Mouse (Mus musculus) v-Abl transformed pro-B cells (cell line): ENCODE measurements around the gene Pard6b.
"Not testable (repeated sequence)": the region's sequence is repeated elsewhere in the genome, so short reads cannot be mapped to it uniquely, and the experiment has no call there.

Source experiments
- in situ Hi-C, 2 experiments: fragments of 400-800 bp; cut with MboI; formaldehyde crosslinking; loops; one replicate each; pipeline ENCODE4 v1.15.1; 2025; ENCODE audit not compliant: unreplicated experiment in 2 of 2

Pard6b gene

GRCm38 (mm10) chr2:168080431-168081246 is at the start of gene Pard6b:
Gene Pard6b, plus strand, starts transcription at chr2:168081004.
- in situ Hi-C loops = no loop called here

- in situ Hi-C loops = no loop called here
Observed at GRCm38 (mm10) chr2:168031842-168032241, 49.0 kb upstream of the Pard6b start.

GRCm38 (mm10) chr2:168033905-168034304 is 46.9 kb upstream of the Pard6b start:
- in situ Hi-C loops = no loop called here

- in situ Hi-C loops = no loop called here
Observed at GRCm38 (mm10) chr2:168035907-168036306, 44.9 kb upstream of the Pard6b start.

- in situ Hi-C loops = no loop called here
Observed at GRCm38 (mm10) chr2:168037063-168037462, 43.7 kb upstream of the Pard6b start.

- in situ Hi-C loops = no loop called here
Observed at GRCm38 (mm10) chr2:168040751-168041150, 40.1 kb upstream of the Pard6b start.

GRCm38 (mm10) chr2:168042019-168042418 is 38.8 kb upstream of the Pard6b start:
- in situ Hi-C loops = no loop called here

- in situ Hi-C loops = no loop called here
Observed at GRCm38 (mm10) chr2:168044681-168045287, 36.0 kb upstream of the Pard6b start.

GRCm38 (mm10) chr2:168045357-168045756 is 35.4 kb upstream of the Pard6b start:
- in situ Hi-C loops = no loop called here

GRCm38 (mm10) chr2:168045771-168046170 is 35.0 kb upstream of the Pard6b start:
- in situ Hi-C loops = no loop called here

GRCm38 (mm10) chr2:168046467-168046866 is 34.3 kb upstream of the Pard6b start:
- in situ Hi-C loops = no loop called here

GRCm38 (mm10) chr2:168049002-168049635 is 31.7 kb upstream of the Pard6b start:
- in situ Hi-C loops = no loop called here

GRCm38 (mm10) chr2:168050000-168050942 is 30.5 kb upstream of the Pard6b start:
- in situ Hi-C loops = no loop called here

GRCm38 (mm10) chr2:168052156-168052555 is 28.6 kb upstream of the Pard6b start:
- in situ Hi-C loops = no loop called here

GRCm38 (mm10) chr2:168052689-168053088 is 28.1 kb upstream of the Pard6b start:
- in situ Hi-C loops = no loop called here

GRCm38 (mm10) chr2:168054142-168054541 is 26.7 kb upstream of the Pard6b start:
- in situ Hi-C loops = no loop called here

- in situ Hi-C loops = no loop called here
Observed at GRCm38 (mm10) chr2:168055910-168056665, 24.7 kb upstream of the Pard6b start.

GRCm38 (mm10) chr2:168056666-168056933 is 24.2 kb upstream of the Pard6b start:
- in situ Hi-C loops = no loop called here

GRCm38 (mm10) chr2:168057876-168058275 is 22.9 kb upstream of the Pard6b start:
- in situ Hi-C loops = not testable (repeated sequence)
